Mouse (Mus musculus): ENCODE measurements around the gene Fam43b.

DNA sequence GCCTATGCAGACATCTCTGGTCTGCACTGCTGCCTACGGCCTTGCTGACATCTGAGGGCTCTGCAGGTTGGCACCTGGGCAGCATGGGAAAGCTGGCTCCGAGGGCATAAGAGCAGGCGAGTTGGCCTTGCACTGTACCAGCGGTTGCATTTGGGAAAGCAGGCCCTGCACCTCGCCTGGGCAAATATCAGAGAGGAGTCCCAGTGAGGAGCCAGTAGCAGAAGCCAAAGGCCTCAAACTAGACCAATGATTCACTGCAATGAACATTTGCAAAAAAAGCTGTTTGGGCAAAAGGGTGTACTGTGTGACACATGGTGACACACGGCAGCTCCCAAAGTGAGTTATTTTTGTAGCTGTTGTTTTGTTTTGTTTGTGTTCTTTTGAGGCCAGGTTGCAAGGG lies 28.7 kb upstream of the Fam43b start:
- TF ChIP-seq EP300 (IDR thresholded peaks at IDR 0.05; ENCODE audit: low read depth), result no peak
- TF ChIP-seq CTCF (IDR thresholded peaks at IDR 0.05; ENCODE audit: low read depth), result no peak
